Mouse (Mus musculus): ENCODE data around the gene Gm19410. TPM values are rescaled to one million over a fixed set of nuclear protein-coding genes. Genes with fewer than 3 reads are reported as not detected.

The Gm19410 gene
- total RNA-seq (2021): 10 to 100 TPM in 1 of 2 experiments, 1 to 10 TPM in 1; 8.1 to 12.1 TPM
- long read RNA-seq, experiment 1, partial matches to known transcripts: 3 of 3 reads
- long read RNA-seq, experiment 1, other reads (novel, unspliced or antisense): 0 of 3 reads
- long read RNA-seq, experiment 2, full-length matches to known transcripts: 1 of 2 reads
- long read RNA-seq, experiment 2, partial matches to known transcripts: 1 of 2 reads
- long read RNA-seq, experiment 2, other reads (novel, unspliced or antisense): 0 of 2 reads

DNA sequence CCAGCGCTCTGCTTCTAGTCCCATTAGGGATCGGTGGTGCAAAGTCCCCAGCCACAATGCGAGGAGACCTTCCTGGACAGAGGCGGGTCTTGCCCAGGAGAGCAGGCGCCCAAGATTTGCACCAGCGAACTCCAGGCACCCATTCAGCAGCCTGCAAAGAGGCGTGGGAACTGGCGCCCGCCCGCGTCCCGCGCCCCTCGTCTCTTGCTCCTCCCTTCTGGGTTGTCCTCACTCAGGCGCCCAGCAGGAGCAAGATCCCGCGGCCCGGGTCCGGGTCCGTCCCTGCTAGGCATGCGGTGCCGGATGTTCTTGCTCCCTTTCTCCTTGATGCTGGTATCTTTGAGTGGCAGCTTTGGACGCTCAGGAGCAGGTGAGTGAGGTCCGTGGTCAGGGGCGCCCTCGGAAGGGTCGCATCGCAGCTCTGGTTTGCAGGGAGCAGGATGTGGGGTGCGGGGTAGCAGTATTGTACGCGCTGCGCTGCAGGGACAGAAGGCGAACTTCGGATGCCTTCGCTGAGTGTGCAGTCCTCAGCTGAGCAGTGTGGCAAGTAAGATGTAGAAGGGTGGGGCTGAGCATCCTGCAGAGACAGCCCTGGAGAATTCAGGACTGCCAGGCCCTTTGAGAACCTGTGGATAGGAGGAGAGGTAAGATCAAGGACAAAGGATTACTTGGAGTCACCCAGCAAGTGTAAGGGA is at the start of gene Gm19410:
Gm19410 (plus strand) TSS at position 292 of the 695 bp plus-strand sequence.
- no peak for DNase-seq (ENCODE audit: low spot score in 2 of 2)

DNA sequence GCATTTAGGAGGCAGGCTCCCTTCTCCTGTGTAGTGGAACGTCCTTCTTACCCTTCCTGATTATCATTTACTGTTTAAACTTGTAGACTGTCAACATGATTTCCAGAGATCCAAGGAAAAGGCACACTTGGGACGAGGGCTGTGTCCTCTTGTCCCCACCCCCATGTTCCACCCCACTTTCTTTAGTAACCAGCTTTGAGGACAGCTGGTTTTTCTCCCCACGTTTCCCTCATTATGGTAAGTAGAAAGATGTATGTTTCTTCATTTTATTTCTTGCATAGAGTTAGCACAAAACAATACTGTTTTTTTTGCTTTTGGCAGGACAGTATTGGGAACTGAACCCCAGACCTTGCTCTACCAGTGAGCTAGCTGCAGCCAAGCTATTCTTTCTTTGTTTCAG is 34.8 kb upstream of the Gm19410 start:
- no peak for DNase-seq (ENCODE audit: low spot score in 2 of 2)

DNA sequence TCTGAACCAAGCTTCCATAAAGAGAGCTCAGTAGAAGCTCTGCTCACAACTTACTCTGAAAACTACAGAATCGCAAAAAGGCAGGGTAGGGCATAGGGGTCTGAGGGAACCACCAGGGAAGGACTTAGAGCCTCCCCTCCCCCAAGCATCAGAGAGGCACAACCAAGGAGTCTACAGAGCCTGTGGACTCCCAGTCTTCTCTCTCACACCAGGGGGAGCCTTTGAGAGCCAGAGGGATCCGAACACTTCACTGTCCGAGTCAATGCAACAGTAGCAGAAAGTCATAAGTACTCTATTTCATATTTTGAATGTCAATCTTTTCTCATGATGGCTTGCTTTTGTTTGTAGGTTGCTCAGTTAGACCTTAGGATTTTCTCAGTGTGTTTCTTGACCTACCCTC is 30.2 kb upstream of the Gm19410 start:
- no peak for DNase-seq (ENCODE audit: low spot score in 2 of 2)

DNA sequence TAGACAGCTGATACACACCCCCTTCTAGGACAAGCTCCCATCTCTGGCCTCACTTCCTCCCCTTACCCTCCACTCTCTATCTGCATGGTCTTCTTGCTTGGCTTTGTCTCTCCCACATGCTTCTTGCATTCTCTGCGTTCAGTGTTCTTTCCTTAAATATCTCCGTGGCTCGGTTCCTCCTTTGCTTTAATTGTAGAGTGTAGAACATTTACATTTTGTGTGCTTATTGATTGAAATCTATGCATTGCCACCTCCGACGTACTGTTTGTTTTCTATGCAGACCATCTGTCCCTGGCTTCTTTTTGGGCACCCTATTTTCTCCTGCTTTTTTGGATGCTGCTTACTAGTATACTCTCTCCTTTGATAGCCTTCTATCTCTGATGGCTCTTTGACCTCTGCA is 9.4 kb upstream of the Gm19410 start:
- DNase-seq (ENCODE audit: low spot score in 2 of 2): no peak

DNA sequence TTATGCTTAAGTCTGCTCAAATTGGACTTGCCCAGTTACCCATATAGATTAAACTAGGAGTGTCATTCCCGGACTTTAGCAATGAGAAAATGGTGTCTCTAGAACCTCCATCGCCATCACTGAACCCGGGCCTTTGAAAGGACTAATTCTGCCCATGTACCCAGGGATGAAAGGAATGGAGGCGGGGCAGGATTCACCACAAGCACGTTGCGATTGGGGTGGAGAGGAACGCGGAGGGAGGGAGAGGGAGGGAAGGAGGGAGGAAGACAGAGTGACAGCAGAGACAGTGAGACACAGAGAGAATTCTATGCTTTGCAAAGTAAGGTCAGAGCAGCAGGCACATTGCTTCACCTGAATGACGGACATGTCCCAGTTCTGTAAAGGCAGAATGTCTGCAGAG is 570 bp upstream of the Gm19410 start:
- no peak for DNase-seq (ENCODE audit: low spot score in 2 of 2)

DNA sequence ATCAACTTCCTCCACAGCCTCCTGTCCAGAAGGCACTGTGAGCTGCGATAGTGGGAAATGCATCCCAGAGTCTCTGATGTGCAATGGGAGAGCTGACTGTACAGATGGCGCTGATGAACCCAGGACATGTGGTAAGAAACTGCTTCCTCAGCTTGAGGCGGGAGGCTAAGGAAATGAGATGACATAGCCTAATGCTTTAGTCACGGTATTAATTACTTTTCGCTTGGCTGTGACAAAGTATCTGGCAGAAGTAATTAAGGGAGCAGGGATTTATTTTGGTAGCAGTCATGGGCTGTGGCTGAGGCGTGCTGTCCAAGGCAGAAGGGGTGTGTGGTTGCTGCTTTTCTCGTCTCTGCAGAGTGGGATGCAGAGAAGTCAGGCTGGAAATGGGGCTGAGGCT is 7.9 kb downstream of the Gm19410 start:
- DNase-seq (ENCODE audit: low spot score in 2 of 2): peak in 1 of 2 experiments; percentile 19

Small RNAs within 50 kb of the gene (microRNA-seq; reads per million reads assigned to microRNA genes)
- gene Gm44474: 0 reads per million in 2 experiments

Data from layer of hippocampus, postnatal 14 days (tissue).